Mouse (Mus musculus): ENCODE results near the gene Lig3.

DNA sequence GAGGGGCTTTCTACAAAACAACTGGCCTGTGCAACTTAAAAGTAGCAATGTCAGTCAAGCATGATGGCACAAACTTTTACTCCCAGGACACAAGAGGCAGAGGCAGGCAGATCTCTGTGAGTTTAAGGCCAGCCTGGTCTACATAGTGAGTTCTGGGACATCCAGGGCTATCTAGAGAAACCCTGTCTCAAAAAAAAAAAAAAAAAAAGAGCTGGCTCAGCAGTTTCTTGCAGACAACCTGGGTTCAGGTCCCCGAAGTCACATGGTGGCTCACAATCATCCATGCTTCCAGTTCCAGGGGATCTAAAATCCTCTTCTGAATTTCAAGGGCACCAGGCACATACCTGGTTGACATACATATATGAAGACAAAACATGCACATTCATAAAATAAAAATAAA lies 25.0 kb upstream of the Lig3 start:
- TF ChIP-seq GATA1 (IDR thresholded peaks at IDR 0.05; ENCODE audit: borderline replicate concordance, low read length): no peak
- TF ChIP-seq FLI1 (IDR thresholded peaks at IDR 0.05; ENCODE audit: low read length): no peak

All from megakaryocyte, embryonic 14.5 days (primary cell).